Mouse (Mus musculus): ENCODE results near the gene Itpr3. TPM values are rescaled to one million over a fixed set of nuclear protein-coding genes. Genes with fewer than 3 reads are reported as not detected.

Itpr3 gene
- polyA plus RNA-seq, 1 experiment from 2014 or later: 0.45 TPM

- Histone ChIP-seq H3K9ac (replicated peaks) (no peak overlapping the region), H3K9me3 (ENCODE audit: low read length) (no peaks in the 10 kb centered on the region), H3K4me3 (ENCODE audit: low read depth, low read length) (no peak overlapping the region), H3K27ac (ENCODE audit: low read depth) (no peak overlapping the region), H3K36me3 (replicated peaks; ENCODE audit: insufficient read depth, low read length) (no peaks in the 10 kb centered on the region), H3K27me3 (ENCODE audit: insufficient read depth, low read length) (no peaks in the 10 kb centered on the region), H3K4me1 (ENCODE audit: insufficient read depth) (0 out of 2 replicates have a peak, but pooled peaks cover 7% of the 10 kb centered on the region), H3K4me2 (ENCODE audit: low read depth, low read length) (no peak overlapping the region)
- DNase-seq: peak; percentile 81
- 75% methylated on average over 2 of the region's 2 CpGs for WGBS (ENCODE audit: insufficient replicate concordance)
- no peak for ATAC-seq
- TF ChIP-seq EP300 (IDR thresholded peaks at IDR 0.05; ENCODE audit: low read depth): no peak
- peak; percentile 90 for TF ChIP-seq CTCF (IDR thresholded peaks at IDR 0.05; ENCODE audit: low read depth)
These were observed 28.6 kb downstream of the Itpr3 start for GRCm38 (mm10) chr17:27085676-27086075.

DNA sequence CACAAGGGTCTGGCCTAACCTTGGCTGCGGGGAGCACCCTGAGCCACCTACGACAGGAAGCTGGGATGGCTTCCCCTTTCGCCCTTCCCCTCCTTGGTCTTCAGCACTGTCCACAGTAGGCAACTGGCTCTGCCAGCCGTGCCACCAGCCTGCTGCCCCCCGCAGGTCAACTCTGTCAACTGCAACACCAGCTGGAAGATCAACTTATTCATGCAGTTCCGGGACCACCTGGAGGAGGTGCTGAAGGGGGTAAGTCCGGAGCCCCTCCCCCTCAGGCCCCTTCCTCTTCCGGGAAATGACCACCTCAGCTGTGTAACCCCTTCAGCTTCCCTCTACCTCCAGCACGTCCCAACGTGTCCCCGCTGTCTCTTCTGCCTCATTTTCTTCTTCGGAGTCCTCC lies 30.3 kb downstream of the Itpr3 start:
- Histone ChIP-seq H3K27me3 (ENCODE audit: insufficient read depth, low read length) (no peaks in the 10 kb centered on the region), H3K9ac (replicated peaks) (no peak overlapping the region), H3K9me3 (ENCODE audit: low read length) (no peaks in the 10 kb centered on the region), H3K4me3 (ENCODE audit: low read depth, low read length) (no peak overlapping the region), H3K4me1 (ENCODE audit: insufficient read depth) (0 out of 2 replicates have a peak, but pooled peaks cover 4% of the 10 kb centered on the region), H3K27ac (ENCODE audit: low read depth) (no peak overlapping the region), H3K4me2 (ENCODE audit: low read depth, low read length) (no peak overlapping the region), H3K36me3 (replicated peaks; ENCODE audit: insufficient read depth, low read length) (0 out of 2 replicates have a peak, but pooled peaks cover 3% of the 10 kb centered on the region)
- TF ChIP-seq EP300 (IDR thresholded peaks at IDR 0.05; ENCODE audit: low read depth) (no peak), CTCF (IDR thresholded peaks at IDR 0.05; ENCODE audit: low read depth) (peak; percentile 64)
- ATAC-seq (no peak), DNase-seq (peak; percentile 50)
- 53% methylated on average over 12 of the region's 12 CpGs for WGBS (ENCODE audit: insufficient replicate concordance)

- ATAC-seq (no peak), DNase-seq (no peak)
- no peak overlapping the region for H3K4me2 ChIP-seq (ENCODE audit: low read depth, low read length)
- no peaks in the 10 kb centered on the region for H3K27me3 ChIP-seq (ENCODE audit: insufficient read depth, low read length)
- no peaks in the 10 kb centered on the region for H3K4me1 ChIP-seq (ENCODE audit: insufficient read depth)
- no peak for TF ChIP-seq EP300 (IDR thresholded peaks at IDR 0.05; ENCODE audit: low read depth)
- no peak for TF ChIP-seq CTCF (IDR thresholded peaks at IDR 0.05; ENCODE audit: low read depth)
- H3K9ac ChIP-seq (replicated peaks): no peak overlapping the region
- H3K4me3 ChIP-seq (ENCODE audit: low read depth, low read length): no peak overlapping the region
- H3K27ac ChIP-seq (ENCODE audit: low read depth): no peak overlapping the region
- H3K36me3 ChIP-seq (replicated peaks; ENCODE audit: insufficient read depth, low read length): 0 out of 2 replicates have a peak, but pooled peaks cover 3% of the 10 kb centered on the region
- WGBS (ENCODE audit: insufficient replicate concordance): 82% methylated on average over 9 of the region's 9 CpGs
- no peaks in the 10 kb centered on the region for H3K9me3 ChIP-seq (ENCODE audit: low read length)
These were observed 33.0 kb downstream of the Itpr3 start for GRCm38 (mm10) chr17:27090068-27090467.

GRCm38 (mm10) chr17:27095690-27096089 lies 38.6 kb downstream of the Itpr3 start:
- TF ChIP-seq EP300 (IDR thresholded peaks at IDR 0.05; ENCODE audit: low read depth) (no peak), CTCF (IDR thresholded peaks at IDR 0.05; ENCODE audit: low read depth) (peak; percentile 31)
- no peak for DNase-seq

DNA sequence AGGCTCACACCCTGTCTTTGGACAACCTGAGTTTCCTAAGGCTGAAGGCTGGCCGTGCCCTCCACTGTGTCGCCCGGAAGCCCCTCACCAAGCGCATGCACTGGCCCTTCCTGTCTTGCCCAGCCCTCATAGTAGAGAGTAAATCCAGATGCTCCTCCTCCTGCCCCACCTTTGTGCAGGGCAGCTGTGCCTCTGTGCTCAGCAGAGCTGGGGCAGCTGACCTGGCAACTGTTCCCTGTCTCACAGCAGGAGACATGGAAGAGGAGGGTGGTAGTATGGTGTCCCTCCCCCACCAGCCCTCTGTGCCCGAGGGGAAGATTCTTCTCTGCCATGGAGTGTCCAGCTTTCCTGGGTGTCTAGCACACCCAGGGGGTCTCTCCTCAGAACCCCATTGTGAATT lies 44.6 kb downstream of the Itpr3 start:
- TF ChIP-seq CTCF (IDR thresholded peaks at IDR 0.05; ENCODE audit: low read depth) (no peak), EP300 (IDR thresholded peaks at IDR 0.05; ENCODE audit: low read depth) (no peak)
- H3K9me3 ChIP-seq (ENCODE audit: low read length): no peaks in the 10 kb centered on the region
- no peaks in the 10 kb centered on the region for H3K36me3 ChIP-seq (replicated peaks; ENCODE audit: insufficient read depth, low read length)
- ATAC-seq (no peak), DNase-seq (no peak)
- H3K27me3 ChIP-seq (ENCODE audit: insufficient read depth, low read length): no peaks in the 10 kb centered on the region
- no peaks in the 10 kb centered on the region for H3K4me1 ChIP-seq (ENCODE audit: insufficient read depth)
- no peak overlapping the region for H3K27ac ChIP-seq (ENCODE audit: low read depth)
- no peak overlapping the region for H3K4me2 ChIP-seq (ENCODE audit: low read depth, low read length)
- H3K9ac ChIP-seq (replicated peaks): no peak overlapping the region
- WGBS (ENCODE audit: insufficient replicate concordance): 86% methylated on average over 5 of the region's 5 CpGs
- no peak overlapping the region for H3K4me3 ChIP-seq (ENCODE audit: low read depth, low read length)

More at GRCm38 (mm10) chr17:27095690-27096089, 38.6 kb downstream of the Itpr3 start:
- Histone ChIP-seq H3K4me1 (ENCODE audit: insufficient read depth) (no peaks in the 10 kb centered on the region), H3K9ac (replicated peaks) (no peak overlapping the region), H3K27me3 (ENCODE audit: insufficient read depth, low read length) (no peaks in the 10 kb centered on the region), H3K4me2 (ENCODE audit: low read depth, low read length) (no peak overlapping the region), H3K9me3 (ENCODE audit: low read length) (no peaks in the 10 kb centered on the region), H3K36me3 (replicated peaks; ENCODE audit: insufficient read depth, low read length) (0 out of 2 replicates have a peak, but pooled peaks cover 3% of the 10 kb centered on the region), H3K4me3 (ENCODE audit: low read depth, low read length) (no peak overlapping the region), H3K27ac (ENCODE audit: low read depth) (no peak overlapping the region)
- no peak for ATAC-seq
- WGBS (ENCODE audit: insufficient replicate concordance): 51% methylated on average over 13 of the region's 13 CpGs

- TF ChIP-seq CTCF (IDR thresholded peaks at IDR 0.05; ENCODE audit: low read depth) (no peak), EP300 (IDR thresholded peaks at IDR 0.05; ENCODE audit: low read depth) (no peak)
- ATAC-seq: peak; percentile 59
- 75% methylated on average over 18 of the region's 18 CpGs for WGBS (ENCODE audit: insufficient replicate concordance)
These were observed 48.8 kb downstream of the Itpr3 start for GRCm38 (mm10) chr17:27105698-27106470.

More at GRCm38 (mm10) chr17:27105698-27106470, 48.8 kb downstream of the Itpr3 start:
- H3K27me3 ChIP-seq (ENCODE audit: insufficient read depth, low read length): no peaks in the 10 kb centered on the region
- H3K9me3 ChIP-seq (ENCODE audit: low read length): no peaks in the 10 kb centered on the region
- no peaks in the 10 kb centered on the region; the same call in 1 of the 2 replicates for H3K36me3 ChIP-seq (replicated peaks; ENCODE audit: insufficient read depth, low read length)
- H3K9ac ChIP-seq (replicated peaks): no peak overlapping the region
- no peaks in the 10 kb centered on the region for H3K4me1 ChIP-seq (ENCODE audit: insufficient read depth)
- H3K4me3 ChIP-seq (ENCODE audit: low read depth, low read length): no peak overlapping the region
- no peak overlapping the region for H3K27ac ChIP-seq (ENCODE audit: low read depth)
- H3K4me2 ChIP-seq (ENCODE audit: low read depth, low read length): no peak overlapping the region
- DNase-seq: peak; percentile 42

Data from liver, postnatal 0 days (tissue).